Mouse (Mus musculus): ENCODE results near the gene Gas2.

GRCm38 (mm10) chr7:51986909-51987308, 125.1 kb downstream of the Gas2 start:
- TF ChIP-seq CTCF (conservative IDR thresholded peaks at IDR 0.05; ENCODE audit: low read length) (no peak), NANOG (IDR thresholded peaks at IDR 0.05; ENCODE audit: borderline replicate concordance, low read length) (no peak), POU5F1 (IDR thresholded peaks at IDR 0.05; ENCODE audit: borderline replicate concordance, low read length) (no peak)

Data from E14TG2a.4 (cell line).